Mouse (Mus musculus): ENCODE data around the gene Gcm1. TPM values are rescaled to one million over a fixed set of nuclear protein-coding genes. Genes with fewer than 3 reads are reported as not detected.

Gcm1 gene
- polyA plus RNA-seq (2015; fragmentation: Nextera tagmentation; extraction: Ambion mirVana), result not detected in 2 replicates

- Histone ChIP-seq H3K4me3 (ENCODE audit: low read depth, low read length) (no peak within 1 kb of the TSS), H3K4me1 (ENCODE audit: control insufficient read depth, low read depth, low read length) (no peaks in the 10 kb centered on the region), H3K4me2 (ENCODE audit: low read depth, low read length) (no peak within 1 kb of the TSS), H3K36me3 (ENCODE audit: control insufficient read depth, insufficient read depth) (no peaks in the 10 kb centered on the region), H3K9ac (ENCODE audit: low read depth, low read length) (no peak within 1 kb of the TSS), H3K27ac (ENCODE audit: low read length) (no peak within 1 kb of the TSS), H3K9me3 (replicated peaks; ENCODE audit: control insufficient read depth, low read length) (no peaks in the 10 kb centered on the region), H3K27me3 (ENCODE audit: control insufficient read depth, insufficient read depth, low read depth, low read length) (no peaks in the 10 kb centered on the region)
- 46% methylated on average over 3 of the region's 3 CpGs for WGBS (ENCODE audit: insufficient replicate concordance)
- ATAC-seq (ENCODE audit: low read depth), result no peak
Observed at GRCm38 (mm10) chr9:78051677-78052076, at the start of gene Gcm1. TSS of gene Gcm1 (plus strand) at chr9:78051924.

- no peak overlapping the region for H3K4me3 ChIP-seq (ENCODE audit: low read depth, low read length)
- peaks cover 5% of the 10 kb centered on the region for H3K4me1 ChIP-seq (ENCODE audit: control insufficient read depth, low read depth, low read length)
- no peak for ATAC-seq (ENCODE audit: low read depth)
- no peaks in the 10 kb centered on the region for H3K36me3 ChIP-seq (ENCODE audit: control insufficient read depth, insufficient read depth)
- H3K4me2 ChIP-seq (ENCODE audit: low read depth, low read length), result no peak overlapping the region
- no peak overlapping the region for H3K9ac ChIP-seq (ENCODE audit: low read depth, low read length)
- H3K27me3 ChIP-seq (ENCODE audit: control insufficient read depth, insufficient read depth, low read depth, low read length), result peaks cover 2% of the 10 kb centered on the region; the same call in 1 of the 2 replicates
- no peak overlapping the region for H3K27ac ChIP-seq (ENCODE audit: low read length)
- WGBS (ENCODE audit: insufficient replicate concordance), result 79% methylated on average over 2 of the region's 2 CpGs
- no peaks in the 10 kb centered on the region for H3K9me3 ChIP-seq (replicated peaks; ENCODE audit: control insufficient read depth, low read length)
Observed at GRCm38 (mm10) chr9:78003278-78003677, 48.4 kb upstream of the Gcm1 start.

GRCm38 (mm10) chr9:78005481-78005880, 46.2 kb upstream of the Gcm1 start:
- H3K4me3 ChIP-seq (ENCODE audit: low read depth, low read length), result no peak overlapping the region
- WGBS (ENCODE audit: insufficient replicate concordance), result 32% methylated on average over 3 of the region's 3 CpGs

DNA sequence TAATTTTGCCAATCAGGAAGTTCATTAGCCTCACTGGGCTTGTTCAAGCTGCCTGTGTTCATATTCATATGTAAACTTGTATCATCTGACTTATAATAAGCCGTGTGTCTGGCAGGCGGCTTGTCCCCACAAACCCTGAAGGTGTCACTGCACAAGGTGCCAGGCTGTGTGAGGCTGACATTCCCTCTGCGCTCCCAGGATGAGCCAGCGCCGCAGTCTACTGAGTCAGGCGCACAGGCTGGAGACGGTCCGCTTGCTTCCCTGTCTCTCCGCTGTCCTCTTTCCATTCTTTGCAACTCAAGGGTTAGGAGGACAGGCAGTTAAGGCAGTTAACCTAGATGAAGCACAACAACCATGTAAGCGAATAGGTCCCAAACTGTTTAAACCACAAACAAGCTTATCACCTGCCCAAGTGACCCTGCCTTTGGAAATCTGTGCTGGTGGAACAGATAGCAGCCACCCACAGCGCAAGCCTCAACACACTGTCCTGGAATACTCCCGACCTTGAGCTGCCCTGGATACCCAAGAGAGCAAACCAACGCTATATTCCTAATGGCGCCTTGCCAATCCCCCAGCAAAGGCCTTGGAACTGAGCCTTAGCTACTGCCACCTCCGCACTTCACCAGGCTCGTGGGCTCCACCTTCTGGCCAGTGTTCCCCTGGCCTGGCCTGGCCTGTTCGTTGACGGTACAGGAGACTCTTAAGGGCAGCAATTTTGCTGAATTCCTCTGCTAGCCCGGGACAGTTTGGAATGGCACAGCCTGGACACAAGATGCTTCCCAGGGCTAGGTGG, 45.3 kb upstream of the Gcm1 start:
- no peak overlapping the region for H3K9ac ChIP-seq (ENCODE audit: low read depth, low read length)
- WGBS (ENCODE audit: insufficient replicate concordance), result 42% methylated on average over 19 of the region's 19 CpGs
- peaks cover 5% of the 10 kb centered on the region for H3K4me1 ChIP-seq (ENCODE audit: control insufficient read depth, low read depth, low read length)
- no peaks in the 10 kb centered on the region for H3K36me3 ChIP-seq (ENCODE audit: control insufficient read depth, insufficient read depth)
- no peak overlapping the region for H3K27ac ChIP-seq (ENCODE audit: low read length)
- no peaks in the 10 kb centered on the region for H3K9me3 ChIP-seq (replicated peaks; ENCODE audit: control insufficient read depth, low read length)
- no peak overlapping the region for H3K4me3 ChIP-seq (ENCODE audit: low read depth, low read length)
- H3K4me2 ChIP-seq (ENCODE audit: low read depth, low read length), result no peak overlapping the region
- H3K27me3 ChIP-seq (ENCODE audit: control insufficient read depth, insufficient read depth, low read depth, low read length), result peaks cover 2% of the 10 kb centered on the region; the same call in 1 of the 2 replicates
- ATAC-seq (ENCODE audit: low read depth), result peak; percentile 74

More at GRCm38 (mm10) chr9:78005481-78005880, 46.2 kb upstream of the Gcm1 start:
- Histone ChIP-seq H3K9ac (ENCODE audit: low read depth, low read length) (no peak overlapping the region), H3K4me1 (ENCODE audit: control insufficient read depth, low read depth, low read length) (peaks cover 5% of the 10 kb centered on the region), H3K9me3 (replicated peaks; ENCODE audit: control insufficient read depth, low read length) (no peaks in the 10 kb centered on the region), H3K27me3 (ENCODE audit: control insufficient read depth, insufficient read depth, low read depth, low read length) (peaks cover 2% of the 10 kb centered on the region; the same call in 1 of the 2 replicates), H3K27ac (ENCODE audit: low read length) (no peak overlapping the region), H3K36me3 (ENCODE audit: control insufficient read depth, insufficient read depth) (no peaks in the 10 kb centered on the region), H3K4me2 (ENCODE audit: low read depth, low read length) (no peak overlapping the region)
- peak; percentile 37; the same call in 1 of the 2 replicates for ATAC-seq (ENCODE audit: low read depth)

GRCm38 (mm10) chr9:78009382-78009781, 42.3 kb upstream of the Gcm1 start:
- Histone ChIP-seq H3K36me3 (ENCODE audit: control insufficient read depth, insufficient read depth) (no peaks in the 10 kb centered on the region), H3K9me3 (replicated peaks; ENCODE audit: control insufficient read depth, low read length) (no peaks in the 10 kb centered on the region), H3K4me2 (ENCODE audit: low read depth, low read length) (no peak overlapping the region), H3K9ac (ENCODE audit: low read depth, low read length) (no peak overlapping the region), H3K4me3 (ENCODE audit: low read depth, low read length) (no peak overlapping the region), H3K27ac (ENCODE audit: low read length) (no peak overlapping the region), H3K4me1 (ENCODE audit: control insufficient read depth, low read depth, low read length) (peaks cover 5% of the 10 kb centered on the region), H3K27me3 (ENCODE audit: control insufficient read depth, insufficient read depth, low read depth, low read length) (no peaks in the 10 kb centered on the region)
- 70% methylated on average over 7 of the region's 7 CpGs for WGBS (ENCODE audit: insufficient replicate concordance)
- ATAC-seq (ENCODE audit: low read depth), result no peak

DNA sequence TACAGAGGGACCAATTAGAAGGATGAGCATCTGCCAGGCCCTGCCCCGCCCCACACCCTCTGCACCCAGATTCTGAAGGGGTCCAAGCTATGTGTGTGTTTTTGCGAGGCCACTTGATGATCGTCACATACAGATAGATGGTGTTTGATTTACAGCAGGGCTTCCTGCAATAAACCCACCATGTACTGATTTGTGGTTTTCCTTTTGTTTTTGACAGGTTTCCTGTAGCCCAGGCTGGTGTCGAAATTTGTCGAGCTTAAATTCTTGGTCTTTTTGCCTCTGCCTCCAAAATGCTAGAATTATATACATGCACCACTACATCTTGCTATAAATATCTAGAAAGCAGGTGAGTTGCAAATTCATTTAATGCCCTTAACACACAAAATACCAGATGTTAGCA, 41.5 kb upstream of the Gcm1 start:
- no peaks in the 10 kb centered on the region for H3K27me3 ChIP-seq (ENCODE audit: control insufficient read depth, insufficient read depth, low read depth, low read length)
- H3K36me3 ChIP-seq (ENCODE audit: control insufficient read depth, insufficient read depth), result no peaks in the 10 kb centered on the region
- 21% methylated on average over 5 of the region's 5 CpGs for WGBS (ENCODE audit: insufficient replicate concordance)
- H3K4me2 ChIP-seq (ENCODE audit: low read depth, low read length), result no peak overlapping the region
- ATAC-seq (ENCODE audit: low read depth), result no peak
- H3K9me3 ChIP-seq (replicated peaks; ENCODE audit: control insufficient read depth, low read length), result no peaks in the 10 kb centered on the region
- peaks cover 5% of the 10 kb centered on the region for H3K4me1 ChIP-seq (ENCODE audit: control insufficient read depth, low read depth, low read length)
- no peak overlapping the region for H3K27ac ChIP-seq (ENCODE audit: low read length)
- H3K4me3 ChIP-seq (ENCODE audit: low read depth, low read length), result no peak overlapping the region
- no peak overlapping the region for H3K9ac ChIP-seq (ENCODE audit: low read depth, low read length)

DNA sequence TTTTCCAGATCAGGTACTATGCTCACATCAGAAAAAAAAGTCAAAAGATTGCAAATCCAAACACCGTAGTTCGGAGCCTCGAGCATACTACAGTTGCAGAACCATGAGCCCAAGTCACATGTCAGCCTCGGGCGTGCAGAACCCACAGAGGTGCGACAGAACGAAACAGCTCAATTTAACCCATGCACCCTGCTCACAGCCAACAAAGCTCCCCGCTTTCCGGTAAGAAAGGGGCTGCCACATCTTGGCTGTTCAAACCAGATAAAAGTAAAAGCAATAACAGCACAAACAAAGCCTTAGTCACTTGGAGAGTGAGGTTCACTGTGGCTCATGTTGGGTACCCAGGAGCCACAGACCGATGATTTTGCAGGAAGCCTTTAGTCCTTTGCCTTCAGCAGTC, 41.0 kb upstream of the Gcm1 start:
- no peak overlapping the region for H3K9ac ChIP-seq (ENCODE audit: low read depth, low read length)
- no peak overlapping the region for H3K4me2 ChIP-seq (ENCODE audit: low read depth, low read length)
- H3K27ac ChIP-seq (ENCODE audit: low read length), result no peak overlapping the region
- ATAC-seq (ENCODE audit: low read depth), result no peak
- H3K4me1 ChIP-seq (ENCODE audit: control insufficient read depth, low read depth, low read length), result peaks cover 5% of the 10 kb centered on the region
- no peak overlapping the region for H3K4me3 ChIP-seq (ENCODE audit: low read depth, low read length)
- no peaks in the 10 kb centered on the region for H3K27me3 ChIP-seq (ENCODE audit: control insufficient read depth, insufficient read depth, low read depth, low read length)
- no peaks in the 10 kb centered on the region for H3K9me3 ChIP-seq (replicated peaks; ENCODE audit: control insufficient read depth, low read length)
- H3K36me3 ChIP-seq (ENCODE audit: control insufficient read depth, insufficient read depth), result no peaks in the 10 kb centered on the region
- 43% methylated on average over 10 of the region's 10 CpGs for WGBS (ENCODE audit: insufficient replicate concordance)

DNA sequence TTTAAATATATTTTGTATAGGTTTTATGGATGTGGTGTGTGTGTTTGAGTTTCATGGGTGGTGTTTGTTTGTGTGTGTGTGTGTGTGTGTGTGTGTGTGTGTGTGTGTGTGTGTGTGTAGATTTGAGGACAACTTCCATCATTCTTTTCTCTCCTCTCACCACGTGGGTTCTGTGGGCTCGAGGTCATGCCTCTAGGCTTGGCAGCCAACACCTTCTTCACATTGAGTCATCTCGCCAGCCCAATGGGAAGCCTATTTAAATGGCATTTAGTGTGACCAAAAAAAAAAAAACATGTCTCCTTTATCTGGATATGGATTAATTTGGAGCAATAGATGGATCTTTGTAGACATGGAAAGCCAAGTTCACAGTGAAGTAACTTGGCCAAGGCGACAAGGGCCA, 39.7 kb upstream of the Gcm1 start:
- Histone ChIP-seq H3K36me3 (ENCODE audit: control insufficient read depth, insufficient read depth) (no peaks in the 10 kb centered on the region), H3K27me3 (ENCODE audit: control insufficient read depth, insufficient read depth, low read depth, low read length) (no peaks in the 10 kb centered on the region), H3K27ac (ENCODE audit: low read length) (no peak overlapping the region), H3K4me2 (ENCODE audit: low read depth, low read length) (no peak overlapping the region), H3K4me3 (ENCODE audit: low read depth, low read length) (no peak overlapping the region), H3K9me3 (replicated peaks; ENCODE audit: control insufficient read depth, low read length) (no peaks in the 10 kb centered on the region), H3K9ac (ENCODE audit: low read depth, low read length) (no peak overlapping the region), H3K4me1 (ENCODE audit: control insufficient read depth, low read depth, low read length) (no peaks in the 10 kb centered on the region)
- ATAC-seq (ENCODE audit: low read depth), result no peak
- 57% methylated on average over 4 of the region's 4 CpGs for WGBS (ENCODE audit: insufficient replicate concordance)

DNA sequence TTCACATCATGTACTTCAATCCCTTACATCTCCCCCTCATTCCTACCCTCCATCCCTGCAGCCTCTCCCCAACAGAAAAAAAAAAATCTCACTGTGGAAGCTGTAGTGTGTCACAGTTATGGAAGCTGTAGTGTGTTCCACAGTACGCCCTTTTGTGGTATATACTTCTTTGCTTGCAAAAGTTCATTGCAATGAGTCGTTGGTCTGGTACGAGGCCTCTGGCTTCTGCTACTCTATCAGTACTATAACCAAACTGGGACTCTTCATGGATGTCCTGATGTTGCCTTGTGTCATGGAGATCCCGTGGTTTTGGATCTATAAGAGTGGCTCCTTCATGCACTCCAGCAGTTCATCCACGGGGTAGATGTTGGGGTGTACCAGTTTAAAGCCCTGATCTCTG, 39.0 kb upstream of the Gcm1 start:
- H3K9me3 ChIP-seq (replicated peaks; ENCODE audit: control insufficient read depth, low read length), result no peaks in the 10 kb centered on the region
- H3K9ac ChIP-seq (ENCODE audit: low read depth, low read length), result no peak overlapping the region
- H3K27ac ChIP-seq (ENCODE audit: low read length), result no peak overlapping the region
- no peak overlapping the region for H3K4me2 ChIP-seq (ENCODE audit: low read depth, low read length)
- H3K4me1 ChIP-seq (ENCODE audit: control insufficient read depth, low read depth, low read length), result no peaks in the 10 kb centered on the region
- no peak overlapping the region for H3K4me3 ChIP-seq (ENCODE audit: low read depth, low read length)
- no peak for ATAC-seq (ENCODE audit: low read depth)
- WGBS (ENCODE audit: insufficient replicate concordance), result 51% methylated on average over 5 of the region's 5 CpGs
- no peaks in the 10 kb centered on the region for H3K27me3 ChIP-seq (ENCODE audit: control insufficient read depth, insufficient read depth, low read depth, low read length)
- H3K36me3 ChIP-seq (ENCODE audit: control insufficient read depth, insufficient read depth), result no peaks in the 10 kb centered on the region

Measured in liver, embryonic 16.5 days (tissue).